Mouse (Mus musculus) MEL (cell line): Measurements from ENCODE around the gene Arrdc3.

Experiments used
- CHD2 ChIP-seq: IDR thresholded peaks from 2 replicates; pipeline ENCODE4 v1.6.1; 2011; ENCODE audit warnings: low read length, improper control_type of control experiment
- CTCF ChIP-seq, 3 experiments: IDR thresholded peaks in 2 of 3; conservative IDR thresholded peaks in 1 of 3; 2 replicates each; pipeline ENCODE4 v1.5.1; 2011 to 2012; ENCODE audit warnings: low read length in 3 of 3, low read depth in 2 of 3, mild to moderate bottlenecking in 2 of 3, improper control_type of control experiment in 1 of 3, inconsistent platforms in 1 of 3, mixed read lengths in 1 of 3, moderate library complexity in 1 of 3; ENCODE audit not compliant: control insufficient read depth in 1 of 3, insufficient read depth in 1 of 3, poor library complexity in 1 of 3, severe bottlenecking in 1 of 3
- E2F4 ChIP-seq: IDR thresholded peaks from 2 replicates; pipeline ENCODE4 v1.6.1; 2011; ENCODE audit warnings: low read depth, low read length, improper control_type of control experiment, borderline replicate concordance
- HCFC1 ChIP-seq: IDR thresholded peaks from 2 replicates; pipeline ENCODE4 v1.6.1; 2012; ENCODE audit warnings: low read depth, mild to moderate bottlenecking, inconsistent platforms, low read length, improper control_type of control experiment, moderate library complexity
- MAZ ChIP-seq: IDR thresholded peaks from 2 replicates; pipeline ENCODE4 v1.6.1; 2012; ENCODE audit warnings: low read depth, mild to moderate bottlenecking, inconsistent platforms, low read length, improper control_type of control experiment
- POLR2A ChIP-seq, 2 experiments: IDR thresholded peaks; 2 replicates each; pipeline ENCODE4 v1.6.1; 2011 to 2012; ENCODE audit warnings: low read length in 2 of 2, mild to moderate bottlenecking in 2 of 2, control low read depth in 1 of 2, improper control_type of control experiment in 1 of 2, low read depth in 1 of 2, moderate library complexity in 1 of 2; ENCODE audit not compliant: control insufficient read depth in 1 of 2, insufficient read depth in 1 of 2, poor library complexity in 1 of 2
- POLR2AphosphoS2 ChIP-seq: IDR thresholded peaks from 2 replicates; pipeline ENCODE4 v1.6.1; 2011; ENCODE audit warnings: low read length, improper control_type of control experiment
- RCOR1 ChIP-seq: IDR thresholded peaks from 2 replicates; pipeline ENCODE4 v1.6.1; 2012; ENCODE audit warnings: low read depth, mild to moderate bottlenecking, inconsistent platforms, low read length, improper control_type of control experiment
- TCF12 ChIP-seq: IDR thresholded peaks from 2 replicates; pipeline ENCODE4 v1.6.1; 2014; ENCODE audit warnings: low read depth, mild to moderate bottlenecking, inconsistent platforms, low read length, improper control_type of control experiment, moderate library complexity
- UBTF ChIP-seq: IDR thresholded peaks from 2 replicates; pipeline ENCODE4 v1.6.1; 2012; ENCODE audit warnings: low read depth, mild to moderate bottlenecking, inconsistent platforms, low read length, improper control_type of control experiment, moderate library complexity, borderline replicate concordance; ENCODE audit not compliant: insufficient read depth
- USF2 ChIP-seq, 2 experiments: IDR thresholded peaks; 2 replicates each; pipeline ENCODE4 v1.6.1; 2011 to 2012; ENCODE audit warnings: improper control_type of control experiment in 2 of 2, low read length in 2 of 2, borderline replicate concordance in 1 of 2, inconsistent platforms in 1 of 2, low read depth in 1 of 2, mild to moderate bottlenecking in 1 of 2; ENCODE audit not compliant: insufficient read depth in 1 of 2
- ZC3H11A ChIP-seq: IDR thresholded peaks from 2 replicates; pipeline ENCODE4 v1.6.1; 2012; ENCODE audit warnings: low read depth, mild to moderate bottlenecking, inconsistent platforms, low read length, improper control_type of control experiment
- ZNF384 ChIP-seq: IDR thresholded peaks from 2 replicates; pipeline ENCODE4 v1.6.1; 2012; ENCODE audit warnings: low read depth, mild to moderate bottlenecking, inconsistent platforms, low read length, improper control_type of control experiment

GRCm38 (mm10) chr13:80921593-80922327 lies 38.6 kb downstream of the Arrdc3 start:
- no peak for TF ChIP-seq RCOR1
- TF ChIP-seq TCF12: no peak
- no peak for TF ChIP-seq ZC3H11A
- no peak for TF ChIP-seq HCFC1
- no peak for TF ChIP-seq UBTF
- TF ChIP-seq E2F4: no peak
- TF ChIP-seq USF2 (IDR thresholded peaks at IDR 0.05; ENCODE audit: borderline replicate concordance in 1 of 2, insufficient read depth in 1 of 2, low read depth in 1 of 2, low read length in 2 of 2): no peak
- no peak for TF ChIP-seq CTCF (IDR thresholded peaks at IDR 0.05 in 2 of 3, conservative IDR thresholded peaks at IDR 0.05 in 1 of 3; ENCODE audit: control insufficient read depth in 1 of 3, insufficient read depth in 1 of 3, low read depth in 2 of 3, low read length in 3 of 3, poor library complexity in 1 of 3, severe bottlenecking in 1 of 3)
- no peak for TF ChIP-seq POLR2A (IDR thresholded peaks at IDR 0.05; ENCODE audit: control insufficient read depth in 1 of 2, insufficient read depth in 1 of 2, low read depth in 1 of 2, low read length in 2 of 2, poor library complexity in 1 of 2)
- no peak for TF ChIP-seq CHD2
- TF ChIP-seq ZNF384: no peak
- TF ChIP-seq MAZ: no peak
- no peak for TF ChIP-seq POLR2AphosphoS2
